Mouse (Mus musculus) kidney, adult 2 months (tissue): ENCODE data around the gene Mpdz. TPM values are rescaled to one million over a fixed set of nuclear protein-coding genes. Genes with fewer than 3 reads are reported as not detected.

Experiments
- DNase-seq: peaks from one replicate; pipeline ENCODE4 v3.0.0; 2021
- H3K27ac ChIP-seq: fragments of 200-500 bp; 2 replicates; pipeline ENCODE4 v1.5.1; 2012; ENCODE audit warnings: low read depth, low read length, control low read depth, inconsistent platforms; ENCODE audit not compliant: insufficient read depth
- H3K27me3 ChIP-seq: fragments of 200-500 bp; replicated peaks from 2 replicates; pipeline ENCODE4 v1.6.1; 2012; ENCODE audit warnings: mild to moderate bottlenecking, moderate library complexity, low read length, inconsistent platforms; ENCODE audit not compliant: control insufficient read depth, insufficient read depth
- H3K36me3 ChIP-seq: fragments of 200-500 bp; 2 replicates; pipeline ENCODE4 v1.6.1; 2012; ENCODE audit warnings: mild to moderate bottlenecking, moderate library complexity, low read length, inconsistent platforms; ENCODE audit not compliant: control insufficient read depth, insufficient read depth
- H3K4me1 ChIP-seq: fragments of 200-500 bp; 2 replicates; pipeline ENCODE4 v1.6.1; 2011; ENCODE audit warnings: low read length; ENCODE audit not compliant: control insufficient read depth, insufficient read depth
- H3K4me3 ChIP-seq: fragments of 200-500 bp; 2 replicates; pipeline ENCODE4 v1.5.1; 2011; ENCODE audit warnings: mild to moderate bottlenecking, low read depth, low read length, control low read depth; ENCODE audit not compliant: insufficient read depth
- CTCF ChIP-seq: fragments of 200-500 bp; conservative IDR thresholded peaks from 2 replicates; pipeline ENCODE4 v1.5.1; 2011; ENCODE audit warnings: low read depth, mild to moderate bottlenecking, control low read depth, low read length, moderate library complexity, mixed read lengths; ENCODE audit not compliant: insufficient read depth, insufficient read length
- POLR2A ChIP-seq: fragments of 200-500 bp; IDR thresholded peaks from one replicate; pipeline ENCODE4 v1.6.1; 2011; ENCODE audit warnings: low read depth, low read length, control low read depth
- WGBS: fragments of 180-500 bp; shearing (Covaris S2); methylation state at CpG from one replicate; pipeline ENCODE4 v1.1.7; 2018; 5-methylcytosine and 5-hydroxymethylcytosine counted together
- polyA plus RNA-seq: library from polyadenylated mRNA; depleted of rRNA; stranded (reverse); fragments of >200 nt; gene quantifications from 2 replicates; pipeline ENCODE4 v1.2.3, GENCODE M21; 2012

The Mpdz gene
- polyA plus RNA-seq, 1 experiment = 11.4 TPM

- no peaks in the 10 kb centered on the region for H3K36me3 ChIP-seq
- H3K27ac ChIP-seq = no peak overlapping the region
- H3K4me3 ChIP-seq = no peak overlapping the region
- no peaks in the 10 kb centered on the region for H3K27me3 ChIP-seq
- DNase-seq = no peak
- H3K4me1 ChIP-seq = no peaks in the 10 kb centered on the region
- WGBS = 74% methylated on average over 11 of the region's 11 CpGs
- TF ChIP-seq POLR2A = no peak
- TF ChIP-seq CTCF = no peak
Measured at GRCm38 (mm10) chr4:81332901-81333627, 109.6 kb downstream of the Mpdz start.

- Histone ChIP-seq H3K4me1 (no peaks in the 10 kb centered on the region), H3K36me3 (no peaks in the 10 kb centered on the region), H3K27me3 (no peaks in the 10 kb centered on the region), H3K4me3 (no peak overlapping the region), H3K27ac (no peak overlapping the region)
- DNase-seq = no peak
- WGBS = 69% methylated on average over 6 of the region's 6 CpGs
- TF ChIP-seq CTCF = no peak
- TF ChIP-seq POLR2A = no peak
Measured at GRCm38 (mm10) chr4:81332439-81332841, 110.2 kb downstream of the Mpdz start.

GRCm38 (mm10) chr4:81327694-81328093 lies 114.9 kb downstream of the Mpdz start:
- Histone ChIP-seq H3K36me3 (no peaks in the 10 kb centered on the region), H3K4me1 (no peaks in the 10 kb centered on the region), H3K27ac (no peak overlapping the region), H3K4me3 (no peak overlapping the region), H3K27me3 (no peaks in the 10 kb centered on the region)
- 92% methylated on average over 2 of the region's 2 CpGs for WGBS
- TF ChIP-seq POLR2A (no peak), CTCF (no peak)
- no peak for DNase-seq

GRCm38 (mm10) chr4:81323853-81324252 lies 118.8 kb downstream of the Mpdz start:
- Histone ChIP-seq H3K27ac (no peak overlapping the region), H3K27me3 (no peaks in the 10 kb centered on the region; the same call in 1 of the 2 replicates), H3K4me3 (no peak overlapping the region), H3K36me3 (no peaks in the 10 kb centered on the region), H3K4me1 (0 out of 2 replicates have a peak, but pooled peaks cover 6% of the 10 kb centered on the region)
- TF ChIP-seq CTCF = no peak
- TF ChIP-seq POLR2A = no peak
- WGBS = 86% methylated on average over 4 of the region's 4 CpGs
- no peak for DNase-seq

GRCm38 (mm10) chr4:81322232-81322631 lies 120.4 kb downstream of the Mpdz start:
- Histone ChIP-seq H3K4me1 (0 out of 2 replicates have a peak, but pooled peaks cover 6% of the 10 kb centered on the region), H3K27me3 (no peaks in the 10 kb centered on the region; the same call in 1 of the 2 replicates), H3K27ac (no peak overlapping the region), H3K36me3 (no peaks in the 10 kb centered on the region), H3K4me3 (no peak overlapping the region)
- DNase-seq = no peak
- WGBS = 67% methylated on average over 3 of the region's 3 CpGs
- TF ChIP-seq POLR2A (no peak), CTCF (no peak)

GRCm38 (mm10) chr4:81314618-81315017 lies 128.0 kb downstream of the Mpdz start:
- no peak for DNase-seq
- H3K27me3 ChIP-seq = no peaks in the 10 kb centered on the region
- 67% methylated on average over 5 of the region's 5 CpGs for WGBS
- H3K4me1 ChIP-seq = peaks cover 3% of the 10 kb centered on the region; the same call in 1 of the 2 replicates
- H3K27ac ChIP-seq = no peak overlapping the region
- H3K36me3 ChIP-seq = no peaks in the 10 kb centered on the region
- TF ChIP-seq CTCF = no peak
- TF ChIP-seq POLR2A = no peak
- no peak overlapping the region for H3K4me3 ChIP-seq

DNA sequence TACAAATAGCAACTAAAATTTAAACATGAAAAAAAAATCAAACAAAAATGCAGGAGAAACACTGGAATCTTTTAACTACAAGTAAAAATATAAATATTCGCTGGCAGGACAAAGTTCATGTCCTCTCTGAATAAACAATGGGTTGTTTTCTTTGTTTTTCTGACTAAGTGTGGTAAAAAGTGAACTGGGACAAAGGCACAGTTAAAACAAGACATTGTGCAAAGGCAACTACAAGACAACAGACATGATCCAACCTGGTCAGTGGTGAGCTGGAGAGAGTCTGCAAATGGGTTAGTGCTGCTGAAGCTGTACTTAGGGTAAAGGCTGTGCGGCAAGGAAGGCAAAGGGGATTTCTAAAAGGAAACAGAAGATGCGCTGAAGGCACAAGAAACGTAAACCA lies 129.4 kb downstream of the Mpdz start:
- no peaks in the 10 kb centered on the region for H3K36me3 ChIP-seq
- H3K27me3 ChIP-seq = no peaks in the 10 kb centered on the region
- DNase-seq = no peak
- H3K4me3 ChIP-seq = no peak overlapping the region
- 89% methylated on average over 4 of the region's 4 CpGs for WGBS
- H3K4me1 ChIP-seq = peaks cover 3% of the 10 kb centered on the region; the same call in 1 of the 2 replicates
- TF ChIP-seq CTCF = no peak
- no peak for TF ChIP-seq POLR2A
- no peak overlapping the region for H3K27ac ChIP-seq
